Mouse (Mus musculus): ENCODE data around the gene Zbtb20.

GRCm38 (mm10) chr16:43540546-43541167, 665.0 kb downstream of the Zbtb20 start:
- TF ChIP-seq GATA1 (IDR thresholded peaks at IDR 0.05; ENCODE audit: borderline replicate concordance, low read length), result no peak
- TF ChIP-seq CTCF (IDR thresholded peaks at IDR 0.05; ENCODE audit: low read depth, low read length), result no peak

All from G1E (cell line).